Mouse (Mus musculus): ENCODE data around the gene Zfp790. TPM values are rescaled to one million over a fixed set of nuclear protein-coding genes. Genes with fewer than 3 reads are reported as not detected.
"Not testable (repeated sequence)": the region's sequence is repeated elsewhere in the genome, so short reads cannot be mapped to it uniquely, and the experiment has no call there.

Gene Zfp790
- polyA plus RNA-seq, 1 experiment from 2014 or later = 13.7 TPM

DNA sequence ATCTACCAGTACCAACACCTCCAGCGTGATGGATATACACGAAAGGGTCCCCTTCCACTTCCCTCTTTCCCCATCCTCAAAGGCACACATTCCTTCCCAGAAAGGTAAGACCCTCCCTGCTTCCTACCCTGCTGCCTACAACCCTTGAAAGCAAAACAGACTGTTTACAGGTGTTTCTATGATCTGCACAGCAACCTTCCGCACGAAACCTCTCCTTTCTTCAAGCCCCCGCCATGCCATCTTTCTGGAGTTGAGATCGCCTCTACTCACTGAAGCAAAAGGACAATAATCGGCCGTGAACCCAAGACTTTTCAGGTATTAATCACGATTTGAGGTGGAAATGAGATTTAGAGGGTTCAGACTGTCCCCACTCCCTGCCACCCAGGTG lies 36.9 kb downstream of the Zfp790 start:
- Histone ChIP-seq H3K36me3 (0 out of 2 replicates have a peak, but pooled peaks cover 2% of the 10 kb centered on the region), H3K4me3 (peak overlapping the region; percentile 63), H3K9ac (peak overlapping the region; percentile 53), H3K4me2 (peak overlapping the region; percentile 64), H3K27me3 (no peaks in the 10 kb centered on the region), H3K9me3 (no peaks in the 10 kb centered on the region), H3K4me1 (peaks cover 7% of the 10 kb centered on the region), H3K27ac (no peak overlapping the region)
- no peak; the same call in 1 of the 2 replicates for ATAC-seq (ENCODE audit: borderline replicate concordance, extremely low read depth, low FRiP score, low TSS enrichment)
- 52% methylated on average over 9 of the region's 9 CpGs for WGBS

GRCm38 (mm10) chr7:29853219-29853842 lies 37.4 kb downstream of the Zfp790 start, which contains the start of gene Zfp940:
Gene Zfp940 (minus strand): TSS chr7:29853669.
- H3K4me2 ChIP-seq = peak within 1 kb of the TSS; percentile 64
- 1% methylated on average over 21 of the region's 21 CpGs for WGBS
- no peak within 1 kb of the TSS for H3K27ac ChIP-seq
- no peaks in the 10 kb centered on the region for H3K9me3 ChIP-seq
- ATAC-seq (ENCODE audit: borderline replicate concordance, extremely low read depth, low FRiP score, low TSS enrichment) = peak; percentile 92
- H3K4me3 ChIP-seq = peak within 1 kb of the TSS; percentile 63
- H3K4me1 ChIP-seq = peaks cover 7% of the 10 kb centered on the region
- H3K27me3 ChIP-seq = no peaks in the 10 kb centered on the region
- no peaks in the 10 kb centered on the region for H3K36me3 ChIP-seq
- peak within 1 kb of the TSS; percentile 53 for H3K9ac ChIP-seq

DNA sequence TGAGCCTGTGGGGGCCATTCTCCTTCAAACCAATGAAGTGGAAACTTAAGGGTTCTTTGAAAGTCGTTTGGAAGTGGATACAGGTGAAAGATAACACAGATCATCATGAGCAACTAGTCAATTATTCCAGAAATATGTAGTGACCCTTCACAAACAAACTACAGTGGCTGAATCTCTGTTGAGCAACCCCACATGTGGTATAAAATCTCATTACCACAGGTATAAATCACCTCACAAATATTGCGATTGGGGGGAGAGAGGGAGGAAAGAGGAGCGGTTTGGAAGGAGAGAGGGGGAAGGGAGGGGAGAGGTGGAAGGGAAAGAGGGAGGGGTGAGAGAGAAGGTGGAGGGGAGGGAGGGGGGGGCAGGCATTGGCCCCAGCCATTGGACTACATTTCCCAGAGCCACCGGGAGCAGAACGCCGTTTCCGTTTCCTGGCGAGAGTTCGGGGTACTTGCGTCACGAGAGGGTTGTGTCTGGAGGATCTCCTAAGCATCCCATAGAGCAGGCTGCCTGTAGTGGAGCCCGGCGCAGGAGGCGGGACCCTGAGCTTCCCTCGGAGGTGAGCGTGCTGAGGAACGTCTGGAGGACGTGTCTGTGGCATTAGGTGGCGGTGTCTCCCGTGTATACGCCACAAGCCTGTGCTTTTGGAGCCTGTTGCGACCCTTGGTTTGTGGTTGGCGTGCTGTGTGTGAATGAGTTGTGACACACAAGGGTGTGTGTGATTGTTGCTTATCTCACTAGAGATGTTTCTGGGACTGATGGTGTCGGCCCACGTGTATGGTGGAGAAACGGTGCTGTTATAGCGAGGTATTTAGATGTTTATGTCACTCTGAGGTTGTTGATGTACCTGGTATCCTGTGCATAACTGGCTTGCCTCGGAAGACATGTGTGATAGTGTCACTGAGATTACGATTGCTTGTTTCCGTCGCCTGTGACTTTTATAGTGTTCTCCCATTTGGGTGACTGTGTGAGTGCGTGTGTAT lies 43.9 kb downstream of the Zfp790 start, which contains the start of gene Zfp420:
Gene Zfp420, plus strand, starts transcription at position 448 of the 986 bp plus-strand sequence.
- Histone ChIP-seq H3K36me3 (no peaks in the 10 kb centered on the region), H3K4me1 (peaks cover 6% of the 10 kb centered on the region; the same call in 1 of the 2 replicates), H3K4me2 (peak within 1 kb of the TSS; percentile 72), H3K27me3 (no peaks in the 10 kb centered on the region), H3K27ac (no peak within 1 kb of the TSS), H3K4me3 (peak within 1 kb of the TSS; percentile 68), H3K9me3 (no peaks in the 10 kb centered on the region), H3K9ac (peak within 1 kb of the TSS; percentile 57)
- 3% methylated on average over 32 of the region's 32 CpGs for WGBS
- peak; percentile 97 for ATAC-seq (ENCODE audit: borderline replicate concordance, extremely low read depth, low FRiP score, low TSS enrichment)

DNA sequence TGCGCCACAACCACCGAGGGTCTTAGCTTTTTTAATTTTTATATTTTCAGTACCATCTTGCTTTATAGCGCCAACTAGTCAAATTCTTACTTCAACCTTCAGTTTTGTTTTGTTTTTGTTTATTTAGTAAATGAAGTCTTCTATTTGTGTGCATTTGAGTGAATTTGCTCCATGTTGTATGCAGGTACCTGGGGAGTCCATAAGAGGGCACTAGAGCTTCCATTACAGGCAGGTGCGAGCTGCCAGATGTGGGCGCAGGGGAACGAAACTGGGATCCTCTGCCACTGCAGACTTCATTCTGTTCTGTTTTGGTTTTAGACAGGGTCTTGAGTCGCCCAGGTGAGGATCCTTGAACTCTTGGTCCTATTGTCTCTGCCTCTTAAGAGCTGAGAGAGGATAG lies 45.7 kb downstream of the Zfp790 start:
- no peak for ATAC-seq (ENCODE audit: borderline replicate concordance, extremely low read depth, low FRiP score, low TSS enrichment)
- 84% methylated on average over 7 of the region's 7 CpGs for WGBS
- H3K9me3 ChIP-seq = no peaks in the 10 kb centered on the region
- H3K4me1 ChIP-seq = peaks cover 6% of the 10 kb centered on the region; the same call in 1 of the 2 replicates
- no peak overlapping the region for H3K9ac ChIP-seq
- no peaks in the 10 kb centered on the region for H3K36me3 ChIP-seq
- H3K4me2 ChIP-seq = no peak overlapping the region
- no peak overlapping the region for H3K4me3 ChIP-seq
- no peaks in the 10 kb centered on the region for H3K27me3 ChIP-seq
- no peak overlapping the region for H3K27ac ChIP-seq

- Histone ChIP-seq H3K4me3 (no peak overlapping the region), H3K9me3 (peaks cover 19% of the 10 kb centered on the region), H3K4me2 (no peak overlapping the region), H3K27me3 (no peaks in the 10 kb centered on the region), H3K9ac (no peak overlapping the region), H3K27ac (no peak overlapping the region), H3K36me3 (peaks cover 23% of the 10 kb centered on the region), H3K4me1 (no peaks in the 10 kb centered on the region)
- WGBS = 90% methylated on average over 10 of the region's 10 CpGs
- ATAC-seq (ENCODE audit: borderline replicate concordance, extremely low read depth, low FRiP score, low TSS enrichment) = no peak
These were observed 58.3 kb downstream of the Zfp790 start for GRCm38 (mm10) chr7:29874256-29874655.

- H3K4me1 ChIP-seq; H3K4me3 ChIP-seq; H3K27me3 ChIP-seq; ATAC-seq (ENCODE audit: borderline replicate concordance, extremely low read depth, low FRiP score, low TSS enrichment); H3K9ac ChIP-seq; H3K4me2 ChIP-seq; H3K27ac ChIP-seq: not testable (repeated sequence)
- Histone ChIP-seq H3K36me3 (peaks cover 23% of the 10 kb centered on the region), H3K9me3 (peaks cover 19% of the 10 kb centered on the region)
- 89% methylated on average over 9 of the region's 9 CpGs for WGBS
These were observed 61.6 kb downstream of the Zfp790 start for GRCm38 (mm10) chr7:29877561-29877960.

GRCm38 (mm10) chr7:29880056-29880455 lies 64.1 kb downstream of the Zfp790 start:
- Histone ChIP-seq H3K4me3 (no peak overlapping the region), H3K4me2 (no peak overlapping the region), H3K9me3 (peaks cover 8% of the 10 kb centered on the region), H3K27ac (no peak overlapping the region), H3K4me1 (no peaks in the 10 kb centered on the region), H3K36me3 (peaks cover 12% of the 10 kb centered on the region), H3K27me3 (no peaks in the 10 kb centered on the region), H3K9ac (no peak overlapping the region)
- WGBS = 73% methylated on average over 7 of the region's 7 CpGs
- no peak for ATAC-seq (ENCODE audit: borderline replicate concordance, extremely low read depth, low FRiP score, low TSS enrichment)

MicroRNAs within 50 kb of the gene (microRNA counts, 519-probe panel; counts per million panel counts)
- 2,438 counts per million, percentile 44 among the panel's probes with 10 or more counts for microRNA mmu-miR-1964

Small RNAs within 50 kb of the gene (microRNA-seq; reads per million reads assigned to microRNA genes)
- 3.9 reads per million, percentile 17 among the genes with 10 or more reads in this experiment for gene Mir1964

Other genes with a start within 250 kb of the Zfp790 start
- gene Catsperg2, start 89.1 kb upstream of the Zfp790 start, polyA plus RNA-seq (2015; fragmentation: Nextera tagmentation; extraction: Ambion mirVana) = 0.13 and 0.19 TPM in 2 replicates
- gene Zfp84, start 47.6 kb upstream of the Zfp790 start, polyA plus RNA-seq (2015; fragmentation: Nextera tagmentation; extraction: Ambion mirVana) = 12.1 and 12.9 TPM in 2 replicates
- 5.7 and 6.1 TPM in 2 replicates for gene Zfp30, start 32.1 kb upstream of the Zfp790 start, polyA plus RNA-seq (2015; fragmentation: Nextera tagmentation; extraction: Ambion mirVana)
- gene Zfp940, start 37.6 kb downstream of the Zfp790 start, polyA plus RNA-seq (2015; fragmentation: Nextera tagmentation; extraction: Ambion mirVana) = 5.8 and 6.3 TPM in 2 replicates
- 6.4 and 6.6 TPM in 2 replicates for gene Zfp420, start 43.9 kb downstream of the Zfp790 start, polyA plus RNA-seq (2015; fragmentation: Nextera tagmentation; extraction: Ambion mirVana)
- 9.6 and 9.8 TPM in 2 replicates for gene Zfp27, start 90.5 kb downstream of the Zfp790 start, polyA plus RNA-seq (2015; fragmentation: Nextera tagmentation; extraction: Ambion mirVana)
- 4.7 and 5.1 TPM in 2 replicates for gene Zfp383, start 92.1 kb downstream of the Zfp790 start, polyA plus RNA-seq (2015; fragmentation: Nextera tagmentation; extraction: Ambion mirVana)
- gene Zfp74, start 138.0 kb downstream of the Zfp790 start, polyA plus RNA-seq (2015; fragmentation: Nextera tagmentation; extraction: Ambion mirVana) = 11.0 and 14.2 TPM in 2 replicates
- gene Zfp568, start 167.8 kb downstream of the Zfp790 start, polyA plus RNA-seq (2015; fragmentation: Nextera tagmentation; extraction: Ambion mirVana) = 14.9 and 15.4 TPM in 2 replicates
- 3.2 and 3.5 TPM in 2 replicates for gene Zfp14, start 235.3 kb downstream of the Zfp790 start, polyA plus RNA-seq (2015; fragmentation: Nextera tagmentation; extraction: Ambion mirVana)